In genomic region chr6:120531020-120531965, GRCm38 (mm10) we compare ENCODE assay signal across 8 mouse cellular contexts. TPM values are rescaled to one million over a fixed set of nuclear protein-coding genes. Genes with fewer than 3 reads are reported as not detected.
DNase-seq lines count a peak whose midpoint lies in the region; ATAC-seq and TF ChIP-seq lines count a peak whose summit lies in the region.

Hdhd5 (minus strand) TSS chr6:120531319.

- 0 out of 4 replicates have a peak, but pooled peaks of 1 of the 2 experiments have one; percentile 27 for TF ChIP-seq EP300 in MEL (IDR thresholded peaks at IDR 0.05; ENCODE audit: low read depth in 1 of 2, low read length in 2 of 2)

- no peak for TF ChIP-seq CTCF in MEL (IDR thresholded peaks at IDR 0.05 in 2 of 3, conservative IDR thresholded peaks at IDR 0.05 in 1 of 3; ENCODE audit: control insufficient read depth in 1 of 3, insufficient read depth in 1 of 3, low read depth in 2 of 3, low read length in 3 of 3, poor library complexity in 1 of 3, severe bottlenecking in 1 of 3)
- TF ChIP-seq CTCF in cerebellum, adult 2 months (IDR thresholded peaks at IDR 0.05; ENCODE audit: borderline replicate concordance, insufficient read depth, low read depth, low read length), result no peak

- under 1% methylated on average over 75 of the region's 75 CpGs for WGBS in cerebellum, adult 2 months
- WGBS in lung, embryonic 16.5 days, result 0% methylated on average over 75 of the region's 75 CpGs

- H3K4me2 ChIP-seq in lung, embryonic 16.5 days (ENCODE audit: low read depth, low read length), result peak within 1 kb of the TSS; percentile 73

- ATAC-seq in hematopoietic stem cell, adult 5-6 weeks (replicated peaks in 1 of 2; ENCODE audit: insufficient read depth in 1 of 2, low FRiP score in 2 of 2, low TSS enrichment in 1 of 2, low read depth in 1 of 2, poor library complexity in 2 of 2, severe bottlenecking in 2 of 2), result peak; percentile 97
- ATAC-seq in lung, embryonic 16.5 days (ENCODE audit: low read depth), result peak; percentile 99

- H3K27me3 ChIP-seq in MEL (ENCODE audit: control insufficient read depth in 1 of 2, insufficient read depth in 2 of 2, low read length in 2 of 2), result no peaks in the 10 kb centered on the region; a peak in 1 of 4 replicates
- no peaks in the 10 kb centered on the region for H3K27me3 ChIP-seq in cerebellum, adult 2 months (ENCODE audit: control insufficient read depth, insufficient read depth, low read length)
- H3K27me3 ChIP-seq in lung, embryonic 16.5 days (ENCODE audit: control insufficient read depth, insufficient read depth, low read depth, low read length), result no peaks in the 10 kb centered on the region

- H3K9ac ChIP-seq in MEL (ENCODE audit: control insufficient read depth, low read depth, low read length, poor library complexity, severe bottlenecking), result peak within 1 kb of the TSS; percentile 77
- H3K9ac ChIP-seq in lung, embryonic 16.5 days (ENCODE audit: low read length), result peak within 1 kb of the TSS; percentile 88

- H3K36me3 ChIP-seq in MEL (ENCODE audit: control insufficient read depth in 1 of 2, insufficient read depth in 2 of 2, low read length in 2 of 2), result peaks cover 0 to 14% of the 10 kb centered on the region in 2 experiments; a peak in 2 of 4 replicates
- H3K36me3 ChIP-seq in lung, embryonic 16.5 days (ENCODE audit: control insufficient read depth, insufficient read depth, low read length), result no peaks in the 10 kb centered on the region

- peaks cover 2 to 15% of the 10 kb centered on the region in 2 experiments for H3K4me1 ChIP-seq in MEL (ENCODE audit: control insufficient read depth in 1 of 2, insufficient read depth in 2 of 2, low read length in 2 of 2)
- H3K4me1 ChIP-seq in cerebellum, adult 2 months (ENCODE audit: control insufficient read depth, insufficient read depth, low read length), result peaks cover 8% of the 10 kb centered on the region
- H3K4me1 ChIP-seq in lung, embryonic 16.5 days (replicated peaks; ENCODE audit: control insufficient read depth, insufficient read depth, low read length), result peaks cover 10% of the 10 kb centered on the region

- peak; percentile 94 for DNase-seq in MEL (ENCODE audit: low read depth, low spot score)
- peak; percentile 94 to 95 for DNase-seq in cerebellum, adult 2 months
- DNase-seq in forelimb bud, embryonic 11.5 days (ENCODE audit: low read depth, low spot score), result peak; percentile 93
- peak; percentile 82 for DNase-seq in layer of hippocampus, adult 9-10 months (ENCODE audit: low spot score)
- peak; percentile 81 for DNase-seq in ovary, postnatal 10 days (ENCODE audit: low spot score)
- DNase-seq in thymus, postnatal 10 days (ENCODE audit: low spot score in 2 of 2), result peak; percentile 91 to 96

- H3K79me2 ChIP-seq in MEL (ENCODE audit: control insufficient read depth, insufficient read depth, low read length, poor library complexity), result peaks cover 9% of the 10 kb centered on the region

- no peaks in the 10 kb centered on the region for H3K9me3 ChIP-seq in MEL (replicated peaks; ENCODE audit: insufficient read depth, low read length)
- H3K9me3 ChIP-seq in lung, embryonic 16.5 days (ENCODE audit: control insufficient read depth, low read length), result no peaks in the 10 kb centered on the region

- peak; percentile 93 to 94 for TF ChIP-seq POLR2A in MEL (IDR thresholded peaks at IDR 0.05; ENCODE audit: control insufficient read depth in 1 of 2, insufficient read depth in 1 of 2, low read depth in 1 of 2, low read length in 2 of 2, poor library complexity in 1 of 2)
- TF ChIP-seq POLR2A in cerebellum, adult 2 months (IDR thresholded peaks at IDR 0.05; ENCODE audit: borderline replicate concordance, insufficient read depth, low read length), result peak; percentile 86

- no peak within 1 kb of the TSS for H3K27ac ChIP-seq in MEL (ENCODE audit: control insufficient read depth, low read depth, low read length)
- peak within 1 kb of the TSS; percentile 84 for H3K27ac ChIP-seq in cerebellum, adult 2 months (ENCODE audit: insufficient read depth, low read length)
- 0 out of 2 replicates have a peak within 1 kb of the TSS, but pooled peaks have one; percentile 27 for H3K27ac ChIP-seq in lung, embryonic 16.5 days (ENCODE audit: low read length)

- no peak for TF ChIP-seq RAD21 in MEL (IDR thresholded peaks at IDR 0.05; ENCODE audit: low read depth, low read length)

- H3K4me3 ChIP-seq in MEL (ENCODE audit: control insufficient read depth in 1 of 2, insufficient read depth in 1 of 2, low read depth in 2 of 2, low read length in 2 of 2), result peak within 1 kb of the TSS; percentile 80 to 81
- peak within 1 kb of the TSS; percentile 73 for H3K4me3 ChIP-seq in cerebellum, adult 2 months (replicated peaks; ENCODE audit: insufficient read depth, low read depth, low read length)
- H3K4me3 ChIP-seq in lung, embryonic 16.5 days (ENCODE audit: low read length), result peak within 1 kb of the TSS; percentile 91

TF ChIP-seq in MEL, 35 proteins besides CTCF, POLR2A, EP300 and RAD21:
- 0 out of 2 replicates have a peak, but pooled peaks have one; percentile 17 for TF ChIP-seq TBP (IDR thresholded peaks at IDR 0.05; ENCODE audit: low read depth, low read length)
- no peak for TF ChIP-seq SMC3 (IDR thresholded peaks at IDR 0.05; ENCODE audit: low read depth, low read length)
- no peak for TF ChIP-seq MEF2A (IDR thresholded peaks at IDR 0.05; ENCODE audit: extremely low read depth, insufficient replicate concordance, low read depth, low read length, poor library complexity, severe bottlenecking)
- TF ChIP-seq GATA1 (IDR thresholded peaks at IDR 0.05; ENCODE audit: low read depth, low read length), result no peak
- peak; percentile 70 for TF ChIP-seq SIN3A (IDR thresholded peaks at IDR 0.05; ENCODE audit: low read length)
- no peak for TF ChIP-seq CHD2 (IDR thresholded peaks at IDR 0.05; ENCODE audit: low read length)
- TF ChIP-seq POLR2AphosphoS5 (IDR thresholded peaks at IDR 0.05; ENCODE audit: borderline replicate concordance, low read depth, low read length), result no peak
- peak; percentile 86 for TF ChIP-seq POLR2AphosphoS2 (IDR thresholded peaks at IDR 0.05; ENCODE audit: low read length)
- TF ChIP-seq ETS1 (IDR thresholded peaks at IDR 0.05; ENCODE audit: low read depth, low read length), result 0 out of 2 replicates have a peak, but pooled peaks have one; percentile 22
- no peak for TF ChIP-seq MAFK (IDR thresholded peaks at IDR 0.05; ENCODE audit: borderline replicate concordance, low read depth, low read length)
- TF ChIP-seq USF2 (IDR thresholded peaks at IDR 0.05; ENCODE audit: borderline replicate concordance in 1 of 2, insufficient read depth in 1 of 2, low read depth in 1 of 2, low read length in 2 of 2), result no peak
- TF ChIP-seq ZMIZ1 (IDR thresholded peaks at IDR 0.05; ENCODE audit: low read depth, low read length), result peak; percentile 59; the same call in 1 of the 2 replicates
- peak; percentile 97 for TF ChIP-seq HCFC1 (IDR thresholded peaks at IDR 0.05; ENCODE audit: low read depth, low read length)
- peak; percentile 47; the same call in 1 of the 2 replicates for TF ChIP-seq ZNF384 (IDR thresholded peaks at IDR 0.05; ENCODE audit: low read depth, low read length)
- TF ChIP-seq MYC (IDR thresholded peaks at IDR 0.05; ENCODE audit: low read depth, low read length), result no peak; the same call in 1 of the 2 replicates
- TF ChIP-seq NRF1 (IDR thresholded peaks at IDR 0.05; ENCODE audit: insufficient read depth, low read depth, low read length, poor library complexity, severe bottlenecking), result peak; percentile 88
- TF ChIP-seq ELF1 (IDR thresholded peaks at IDR 0.05; ENCODE audit: low read depth, low read length), result peak; percentile 77
- peak; percentile 63 for TF ChIP-seq MAX (IDR thresholded peaks at IDR 0.05; ENCODE audit: low read length)
- TF ChIP-seq JUND (IDR thresholded peaks at IDR 0.05; ENCODE audit: low read depth, low read length), result no peak
- TF ChIP-seq USF1 (IDR thresholded peaks at IDR 0.05; ENCODE audit: low read depth, low read length), result peak; percentile 54; the same call in 1 of the 2 replicates
- TF ChIP-seq NELFE (IDR thresholded peaks at IDR 0.05; ENCODE audit: low read depth, low read length), result peak; percentile 92
- no peak for TF ChIP-seq ZC3H11A (IDR thresholded peaks at IDR 0.05; ENCODE audit: low read depth, low read length)
- peak; percentile 76 for TF ChIP-seq KAT2A (conservative IDR thresholded peaks at IDR 0.05; ENCODE audit: low read depth, low read length)
- no peak; the same call in 1 of the 2 replicates for TF ChIP-seq CHD1 (IDR thresholded peaks at IDR 0.05; ENCODE audit: low read depth, low read length)
- TF ChIP-seq UBTF (IDR thresholded peaks at IDR 0.05; ENCODE audit: borderline replicate concordance, insufficient read depth, low read depth, low read length), result no peak
- TF ChIP-seq ZKSCAN1 (IDR thresholded peaks at IDR 0.05; ENCODE audit: low read depth, low read length), result no peak
- TF ChIP-seq E2F4 (IDR thresholded peaks at IDR 0.05; ENCODE audit: borderline replicate concordance, low read depth, low read length), result no peak
- peak; percentile 62; the same call in 1 of the 2 replicates for TF ChIP-seq MXI1 (IDR thresholded peaks at IDR 0.05; ENCODE audit: low read depth, low read length)
- TF ChIP-seq BHLHE40 (IDR thresholded peaks at IDR 0.05; ENCODE audit: borderline replicate concordance, low read depth, low read length), result no peak
- peak; percentile 89; the same call in 1 of the 2 replicates for TF ChIP-seq MAZ (IDR thresholded peaks at IDR 0.05; ENCODE audit: low read depth, low read length)
- TF ChIP-seq TCF12 (IDR thresholded peaks at IDR 0.05; ENCODE audit: low read depth, low read length), result peak; percentile 67
- peak; percentile 39; the same call in 1 of the 2 replicates for TF ChIP-seq RCOR1 (IDR thresholded peaks at IDR 0.05; ENCODE audit: low read depth, low read length)
- TF ChIP-seq GABPA (IDR thresholded peaks at IDR 0.05; ENCODE audit: low read depth, low read length), result no peak
- no peak for TF ChIP-seq TAL1 (IDR thresholded peaks at IDR 0.05; ENCODE audit: low read length)
- TF ChIP-seq MYB (IDR thresholded peaks at IDR 0.05; ENCODE audit: low read depth, low read length), result no peak

RNA-seq across cellular contexts. Expression of gene Hdhd5, which starts in this region (rescaled TPM):
- total RNA-seq in MEL (2012; rRNA removed), result 17.4 and 19.9 TPM in 2 replicates
- 10 to 100 TPM in 1 of 2 experiments, not detected in 1; 17.8 TPM for polyA plus RNA-seq in MEL (2012; ENCODE audit: insufficient read depth in 1 of 2, insufficient read length in 2 of 2, low read depth in 1 of 2, low replicate concordance in 2 of 2, missing spikeins in 1 of 2)
- polyA plus RNA-seq in cerebellum, adult 2 months (2012; rRNA removed), result 45.4 and 45.7 TPM in 2 replicates
- total RNA-seq in hematopoietic stem cell, adult 5-6 weeks (2017), result 11.9 and 17.4 TPM in 2 replicates
- 16.4 and 16.7 TPM in 2 replicates for polyA plus RNA-seq in lung, embryonic 16.5 days (2015; fragmentation: Nextera tagmentation; extraction: Ambion mirVana)
